Mouse (Mus musculus) liver, embryonic 14.5 days (tissue): ENCODE measurements around the gene Pcsk4.

ENCODE experiments used
- CTCF ChIP-seq: IDR thresholded peaks from 2 replicates; pipeline ENCODE4 v1.5.1; 2016; ENCODE audit warnings: antibody characterized with exemption, low read depth, control low read depth
- EP300 ChIP-seq: IDR thresholded peaks from 2 replicates; pipeline ENCODE4 v1.6.1; 2016; ENCODE audit warnings: antibody characterized with exemption, low read depth

GRCm38 (mm10) chr10:80296824-80297223 lies 32.5 kb downstream of the Pcsk4 start:
- TF ChIP-seq CTCF (no peak), EP300 (no peak)
